Mouse (Mus musculus) gastrocnemius, postnatal 4 days (tissue): Measurements from ENCODE around the gene Rrad. TPM values are rescaled to one million over a fixed set of nuclear protein-coding genes. Genes with fewer than 3 reads are reported as not detected.
"Not testable (repeated sequence)": the region's sequence is repeated elsewhere in the genome, so short reads cannot be mapped to it uniquely, and the experiment has no call there.

ENCODE experiments used
- DNase-seq, 2 experiments: peaks; one replicate each; pipeline ENCODE4 v3.0.0; 2021 to 2022; ENCODE audit warnings: low spot score in 2 of 2, mixed read lengths in 2 of 2
- long read RNA-seq, 2 experiments: library from polyadenylated mRNA; stranded (forward); transcript quantifications; one replicate each; pipeline ENCODE4 v2.0.0; 2021
- total RNA-seq, 2 experiments: library from RNA; stranded (reverse); gene quantifications; 2 replicates each; pipeline ENCODE4 v1.2.3; 2021

The Rrad gene
- total RNA-seq = 10 to 100 TPM; 93.9 to 98.3 TPM
- long read RNA-seq, experiment 1, transcript Rrad-201 (5 exons, 1,577 nt) = major isoform, 48 of 78 reads
- long read RNA-seq, experiment 1, partial matches to known transcripts = 14 of 78 reads
- long read RNA-seq, experiment 1, other reads (novel, unspliced or antisense) = 16 of 78 reads
- long read RNA-seq, experiment 2, transcript Rrad-201 (5 exons, 1,577 nt) = major isoform, 30 of 37 reads
- long read RNA-seq, experiment 2, partial matches to known transcripts = 2 of 37 reads
- long read RNA-seq, experiment 2, other reads (novel, unspliced or antisense) = 5 of 37 reads

GRCm38 (mm10) chr8:104630981-104631663 lies at the start of gene Rrad:
Gene Rrad, minus strand, starts transcription at chr8:104631327.
- DNase-seq = peak in 1 of 2 experiments; percentile 26

DNA sequence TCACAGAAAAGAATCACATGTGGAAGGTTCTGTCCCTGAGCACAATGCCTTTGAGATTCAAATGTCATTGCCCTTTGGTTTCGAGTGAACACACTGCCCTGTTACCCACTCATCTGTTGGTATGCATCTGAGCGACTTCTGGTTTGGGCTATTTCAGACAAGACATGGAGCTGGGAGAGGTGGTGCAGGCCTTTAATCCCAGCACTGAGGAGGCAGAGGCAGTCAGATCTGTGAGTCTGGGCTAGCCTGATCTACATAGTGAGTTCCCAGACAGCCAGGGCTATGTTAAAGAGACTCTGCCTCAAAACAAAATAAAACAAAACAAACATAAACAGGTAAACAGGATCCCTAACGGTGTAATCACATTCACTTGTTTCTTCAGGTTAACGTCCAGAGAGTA lies 24.5 kb upstream of the Rrad start:
- no peak for DNase-seq

DNA sequence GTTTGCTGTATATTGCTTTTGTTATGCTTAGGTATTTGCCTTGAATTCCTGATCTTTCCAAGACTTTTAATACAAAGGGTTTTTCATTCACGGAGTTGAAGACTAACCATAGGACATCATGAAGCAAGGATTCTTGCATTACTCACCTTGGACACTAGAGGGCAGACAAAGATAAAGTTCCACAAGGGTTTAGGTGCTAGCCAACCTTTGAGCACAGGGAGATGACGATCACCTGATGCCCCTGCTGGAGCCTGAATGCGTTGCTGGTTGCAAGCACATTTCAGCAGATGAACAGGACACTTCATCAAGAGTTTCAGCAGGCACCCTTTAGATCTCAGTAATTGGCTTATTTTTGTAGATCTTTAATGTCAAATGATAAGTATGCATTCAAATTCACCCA lies 23.9 kb upstream of the Rrad start:
- DNase-seq = peak in 1 of 2 experiments; percentile 57

GRCm38 (mm10) chr8:104644187-104644586 lies 13.1 kb upstream of the Rrad start:
- DNase-seq = not testable (repeated sequence)

DNA sequence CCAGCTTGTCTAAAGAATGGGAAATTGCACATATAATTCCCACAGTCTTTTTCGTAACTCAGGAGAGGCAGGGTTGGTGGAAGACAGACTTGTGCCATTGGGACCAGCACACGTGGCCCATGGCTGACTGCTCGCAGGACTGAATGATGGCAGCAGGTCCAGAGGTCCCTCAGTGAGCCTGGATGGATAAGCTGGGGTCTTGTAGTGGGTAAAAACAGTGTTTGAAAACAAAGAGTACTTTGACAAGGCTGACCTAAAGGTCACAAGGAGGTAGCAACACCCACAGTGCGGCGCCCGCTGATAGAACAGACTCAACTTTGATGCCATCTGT lies 11.2 kb upstream of the Rrad start:
- no peak for DNase-seq

GRCm38 (mm10) chr8:104641426-104642323 lies 10.5 kb upstream of the Rrad start, which contains the start of gene Ciao2b:
Gene Ciao2b, minus strand, starts transcription at chr8:104641965.
- peak; percentile 68 to 88 for DNase-seq

GRCm38 (mm10) chr8:104640831-104641370 lies 9.8 kb upstream of the Rrad start:
- DNase-seq = peak in 1 of 2 experiments; percentile 7

DNA sequence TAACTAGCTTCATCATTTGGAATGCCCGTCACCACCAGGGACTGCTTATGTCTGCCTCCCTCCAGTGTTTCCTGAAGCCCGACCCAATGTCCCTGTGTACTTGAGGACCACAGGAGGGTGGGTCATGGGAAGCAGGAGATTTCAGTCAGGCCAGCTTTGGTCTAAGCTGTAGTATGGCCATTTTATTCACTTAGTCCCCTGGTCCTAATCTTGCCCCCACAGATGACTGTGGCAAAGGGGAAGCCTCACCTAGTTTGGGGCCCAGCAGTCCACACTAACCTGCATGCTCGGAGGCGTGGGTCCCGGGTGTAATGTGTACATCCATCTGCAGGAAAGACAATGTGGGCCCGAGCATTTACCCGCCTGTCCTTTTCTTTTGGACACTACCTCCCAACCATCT lies 9.1 kb upstream of the Rrad start:
- no peak for DNase-seq

DNA sequence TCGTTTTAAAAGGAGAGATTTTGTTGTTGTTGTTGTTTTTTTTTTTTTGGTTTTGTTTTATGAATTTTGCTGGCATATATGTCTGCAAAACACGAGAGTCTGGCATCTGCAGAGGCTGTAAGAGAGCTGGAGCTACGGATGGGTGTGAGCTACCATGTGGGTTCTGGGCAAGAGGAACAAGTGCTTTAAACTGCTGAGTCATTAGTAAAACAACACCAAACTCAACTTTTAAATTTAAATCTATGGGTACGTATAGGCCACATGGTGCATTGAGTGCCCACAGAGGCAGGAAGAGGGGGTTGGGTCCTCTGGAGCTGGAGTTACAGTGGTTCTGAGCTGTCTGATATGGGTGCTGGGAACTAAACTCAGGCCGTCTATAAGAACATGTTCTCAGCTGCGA lies 6.9 kb upstream of the Rrad start:
- peak in 1 of 2 experiments; percentile 5 for DNase-seq

DNA sequence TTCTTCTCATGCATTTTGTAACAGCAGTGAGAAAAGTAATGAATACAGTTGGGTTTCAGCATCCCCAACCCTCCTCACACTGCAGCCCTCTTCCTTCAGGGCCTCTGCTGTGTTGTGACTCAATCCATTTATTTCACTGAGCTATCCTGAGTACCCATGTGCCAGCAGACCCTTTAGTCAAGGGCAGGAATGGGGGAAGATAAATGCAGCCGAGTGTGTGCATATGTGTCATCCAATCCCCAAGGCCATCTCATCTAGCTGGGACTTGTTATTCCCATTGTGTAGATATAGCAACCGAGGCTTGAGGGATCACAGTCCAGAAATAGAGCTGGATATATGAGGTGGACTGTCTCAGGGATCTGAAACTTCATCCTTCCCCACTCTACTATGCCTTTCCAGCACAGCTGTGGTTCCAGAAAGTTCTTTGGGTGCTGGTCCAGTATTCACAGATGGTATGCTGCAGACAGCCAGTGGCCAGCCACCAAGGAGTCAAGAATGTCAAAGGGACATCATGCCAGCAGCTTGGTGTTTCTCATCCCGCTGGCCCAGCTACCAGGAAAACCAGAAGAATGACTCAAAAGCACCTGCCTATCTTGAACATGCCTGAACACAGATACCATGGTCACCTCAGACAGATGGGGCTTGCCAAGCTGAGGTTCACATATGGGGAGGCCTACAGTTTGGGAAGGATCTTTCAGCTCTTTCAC lies 4.0 kb upstream of the Rrad start:
- DNase-seq = peak in 1 of 2 experiments; percentile 12

- peak in 1 of 2 experiments; percentile 14 for DNase-seq
These were observed 2.1 kb upstream of the Rrad start for GRCm38 (mm10) chr8:104633156-104633744.

GRCm38 (mm10) chr8:104632486-104632885 lies 1.4 kb upstream of the Rrad start:
- DNase-seq = peak in 1 of 2 experiments; percentile 14

- DNase-seq = peak in 1 of 2 experiments; percentile 12
These were observed 848 bp upstream of the Rrad start for GRCm38 (mm10) chr8:104631975-104632374.

DNA sequence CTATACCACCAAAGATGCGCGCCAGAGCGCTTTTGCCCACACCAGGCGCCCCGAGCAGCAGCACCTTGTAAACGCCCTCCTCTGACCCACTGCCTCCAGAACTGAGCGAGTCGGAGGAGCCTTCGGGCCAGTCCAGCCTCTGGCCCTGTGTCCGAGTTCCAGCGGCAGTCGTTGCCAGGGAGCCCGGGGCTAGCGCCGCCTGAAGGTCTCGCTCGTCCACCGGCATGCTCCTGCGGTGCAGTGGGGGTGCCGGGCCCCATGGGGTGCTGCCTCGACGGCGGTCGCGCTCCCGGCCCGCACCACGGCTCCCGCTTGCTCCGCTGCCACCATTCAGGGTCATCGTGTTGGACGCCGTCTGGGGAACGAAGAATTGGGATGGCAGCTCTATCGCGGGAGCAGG lies 553 bp downstream of the Rrad start:
- peak; percentile 26 to 49 for DNase-seq

DNA sequence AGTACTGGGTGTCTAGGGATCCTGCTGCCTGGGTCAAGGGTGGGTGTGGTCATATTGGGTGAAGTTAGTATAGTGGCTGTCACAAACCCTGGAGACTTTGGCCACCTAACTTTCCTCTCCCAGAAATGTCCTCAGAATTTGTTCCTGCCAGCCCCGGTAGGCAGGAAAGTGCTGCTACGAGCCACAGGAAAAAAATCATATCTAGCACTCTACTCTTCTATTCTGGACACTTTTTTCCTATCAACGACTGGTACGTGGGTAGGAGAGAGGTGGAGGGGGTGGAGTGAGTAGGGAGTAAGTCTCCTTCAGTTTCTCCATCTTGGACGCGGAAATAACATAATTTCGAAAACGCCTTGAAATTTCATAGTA lies 1.0 kb downstream of the Rrad start:
- peak in 1 of 2 experiments; percentile 9 for DNase-seq

DNA sequence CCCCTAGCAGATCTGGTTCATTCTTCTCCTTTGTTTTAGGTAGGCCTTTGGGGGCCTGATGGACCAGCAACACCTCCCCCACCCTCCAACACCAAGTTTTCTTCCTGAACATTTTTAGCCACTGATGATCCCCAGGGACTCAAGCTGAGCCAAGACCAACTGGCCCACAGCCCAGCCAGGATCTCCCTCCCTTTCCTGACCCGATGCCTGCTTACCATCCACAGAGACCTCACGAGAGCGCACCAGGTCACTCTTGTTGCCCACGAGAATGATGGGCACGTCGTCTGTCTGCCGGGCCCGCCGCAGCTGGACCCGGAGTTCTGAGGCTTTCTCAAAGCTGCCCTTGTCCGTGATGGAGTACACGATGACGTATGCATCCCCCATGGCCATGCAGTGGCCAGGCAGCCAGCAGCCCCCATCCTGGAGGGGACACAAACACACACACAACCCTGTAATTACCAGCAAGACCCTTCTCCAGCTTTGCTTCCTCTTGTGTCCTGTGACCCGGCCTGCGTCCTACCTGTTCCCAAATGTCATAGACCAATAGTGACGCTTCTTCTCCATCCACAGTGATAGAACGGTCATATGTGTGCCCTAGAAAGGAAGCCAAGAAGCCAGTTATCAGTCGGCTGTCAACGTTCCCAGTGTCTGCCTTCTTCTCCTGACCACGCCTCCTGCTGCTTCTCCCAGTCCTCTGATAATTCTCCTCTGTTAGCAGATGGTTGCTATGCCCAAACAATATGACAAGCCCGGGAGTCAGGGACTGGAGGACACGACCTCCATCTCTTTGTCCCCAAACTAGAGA lies 1.6 kb downstream of the Rrad start:
- peak; percentile 16 to 38 for DNase-seq

DNA sequence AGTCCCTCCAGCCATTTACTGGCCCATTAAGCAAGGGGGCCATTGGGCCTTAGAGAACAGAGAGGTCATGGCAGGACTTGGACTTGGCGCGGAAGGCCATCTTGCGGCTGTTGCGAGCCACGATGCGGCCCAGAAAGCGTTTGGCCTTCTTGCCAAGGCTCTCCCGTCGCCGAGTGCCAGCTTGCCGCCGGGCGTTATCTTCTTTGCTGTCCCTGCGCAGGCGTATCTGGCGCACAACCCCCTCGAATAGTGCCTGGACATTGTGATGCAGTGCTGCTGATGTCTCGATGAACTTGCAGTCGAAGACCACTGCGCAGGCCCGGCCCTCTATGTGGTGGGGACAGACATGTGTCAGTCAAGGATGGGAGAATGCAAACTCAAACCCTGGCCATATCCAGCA lies 2.7 kb downstream of the Rrad start:
- peak in 1 of 2 experiments; percentile 12 for DNase-seq

DNA sequence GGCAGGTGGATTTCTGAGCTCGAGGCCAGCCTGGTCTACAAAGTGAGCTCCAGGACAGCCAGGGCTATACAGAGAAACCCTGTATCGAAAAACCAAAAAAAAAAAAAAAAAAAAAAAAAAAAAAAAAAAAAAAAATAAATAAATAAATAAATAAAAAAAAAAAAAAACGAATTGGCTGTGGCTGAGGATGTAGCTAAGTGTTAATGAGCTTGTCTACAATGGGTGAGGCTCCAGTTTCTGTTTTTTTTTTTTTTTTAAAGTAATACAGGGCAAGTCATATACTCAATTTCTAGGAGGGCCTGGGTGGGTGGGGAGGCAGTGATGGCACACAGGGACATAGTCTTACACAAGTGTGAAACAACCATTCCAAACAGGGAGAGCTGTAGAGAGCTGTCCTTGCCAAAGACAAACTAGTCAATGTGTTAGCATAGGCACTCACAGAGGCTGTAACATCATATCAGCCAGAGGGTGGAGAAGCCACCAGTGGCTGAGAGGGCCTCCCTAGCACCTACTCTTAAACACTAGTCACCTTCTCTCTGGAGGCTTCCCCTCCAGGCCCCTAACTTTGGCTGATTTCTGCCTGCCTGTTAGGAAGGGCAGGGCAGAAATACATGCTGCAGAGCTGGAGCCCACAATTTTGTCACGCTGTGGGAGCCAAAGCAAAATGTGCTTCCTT lies 3.9 kb downstream of the Rrad start:
- no peak for DNase-seq

DNA sequence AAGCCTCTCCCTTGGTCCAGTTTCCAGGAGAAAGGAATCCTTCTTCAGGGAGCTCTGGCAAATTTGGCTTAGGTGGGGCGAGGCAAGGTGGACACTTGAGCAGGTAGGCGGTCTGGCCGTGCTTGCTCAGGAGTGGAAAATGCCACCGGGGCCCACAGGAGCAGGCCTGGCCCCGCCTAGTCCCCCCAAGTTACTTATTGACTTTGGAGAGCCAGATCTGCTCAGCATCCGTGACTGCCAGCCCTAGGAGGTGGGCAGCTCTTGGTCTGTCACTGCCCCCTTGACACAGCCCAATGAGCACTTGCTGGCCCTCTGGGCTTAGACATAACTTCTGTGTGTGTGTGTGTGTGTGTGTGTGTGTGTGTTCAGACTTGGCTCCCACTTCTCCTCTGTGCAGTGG lies 7.0 kb downstream of the Rrad start, which contains the start of gene Cdh16:
TSS of gene Cdh16 (minus strand) at position 236 of the 400 bp plus-strand sequence.
- DNase-seq = no peak
